Mouse (Mus musculus) midbrain, embryonic 12.5 days (tissue): ENCODE results near the gene Ldlrap1. TPM values are rescaled to one million over a fixed set of nuclear protein-coding genes. Genes with fewer than 3 reads are reported as not detected.
A peak's percentile ranks its signal among the peaks of the same experiment; 100 is the strongest.
"Not testable (repeated sequence)": the region's sequence is repeated elsewhere in the genome, so short reads cannot be mapped to it uniquely, and the experiment has no call there.

Experiments used
- ATAC-seq: fragments of 200-750 bp; cut with Nextera tagmentation; 2 replicates; pipeline ENCODE4 v1.8.0; 2017; ENCODE audit warnings: low read depth, moderate TSS enrichment, moderate library complexity; ENCODE audit not compliant: low FRiP score
- H3K27ac ChIP-seq: fragments of 300-500 bp; sonication (generic); replicated peaks from 2 replicates; pipeline ENCODE4 v1.5.1; 2016; ENCODE audit warnings: mild to moderate bottlenecking
- H3K27me3 ChIP-seq: fragments of 300-500 bp; sonication (generic); 2 replicates; pipeline ENCODE4 v1.6.1; 2016; ENCODE audit warnings: mild to moderate bottlenecking
- H3K36me3 ChIP-seq: fragments of 300-500 bp; sonication (generic); 2 replicates; pipeline ENCODE4 v1.6.1; 2016
- H3K4me1 ChIP-seq: fragments of 300-500 bp; sonication (generic); 2 replicates; pipeline ENCODE4 v1.6.1; 2016
- H3K4me2 ChIP-seq: fragments of 300-500 bp; sonication (generic); replicated peaks from 2 replicates; pipeline ENCODE4 v1.6.1; 2016; ENCODE audit warnings: mild to moderate bottlenecking, moderate library complexity
- H3K4me3 ChIP-seq: fragments of 300-500 bp; sonication (generic); 2 replicates; pipeline ENCODE4 v1.5.1; 2016; ENCODE audit warnings: mild to moderate bottlenecking
- H3K9ac ChIP-seq: fragments of 300-500 bp; sonication (generic); replicated peaks from 2 replicates; pipeline ENCODE4 v1.6.1; 2016; ENCODE audit warnings: mild to moderate bottlenecking, moderate library complexity
- H3K9me3 ChIP-seq: fragments of 300-500 bp; sonication (generic); 2 replicates; pipeline ENCODE4 v1.6.1; 2016; ENCODE audit warnings: mild to moderate bottlenecking
- WGBS: fragments of 180-500 bp; shearing (Covaris S2); methylation state at CpG from one replicate; pipeline ENCODE4 v1.1.7; 2016; 5-methylcytosine and 5-hydroxymethylcytosine counted together
- polyA plus RNA-seq: library from polyadenylated mRNA; unstranded; fragments of >200 nt; fragmentation: Nextera tagmentation; extraction: Ambion mirVana; gene quantifications from 2 replicates; pipeline ENCODE4 v1.2.1, GENCODE M21; 2016

Gene Ldlrap1
- polyA plus RNA-seq, 1 experiment from 2014 or later = 6.0 TPM

GRCm38 (mm10) chr4:134795819-134796485, 28.1 kb upstream of the Ldlrap1 start:
- Histone ChIP-seq H3K4me2 (no peak overlapping the region), H3K36me3 (peaks cover 6% of the 10 kb centered on the region), H3K27ac (no peak overlapping the region), H3K4me3 (no peak overlapping the region), H3K9me3 (no peaks in the 10 kb centered on the region), H3K9ac (no peak overlapping the region), H3K4me1 (no peaks in the 10 kb centered on the region), H3K27me3 (no peaks in the 10 kb centered on the region)
- ATAC-seq = no peak
- WGBS = 83% methylated on average over 5 of the region's 5 CpGs

DNA sequence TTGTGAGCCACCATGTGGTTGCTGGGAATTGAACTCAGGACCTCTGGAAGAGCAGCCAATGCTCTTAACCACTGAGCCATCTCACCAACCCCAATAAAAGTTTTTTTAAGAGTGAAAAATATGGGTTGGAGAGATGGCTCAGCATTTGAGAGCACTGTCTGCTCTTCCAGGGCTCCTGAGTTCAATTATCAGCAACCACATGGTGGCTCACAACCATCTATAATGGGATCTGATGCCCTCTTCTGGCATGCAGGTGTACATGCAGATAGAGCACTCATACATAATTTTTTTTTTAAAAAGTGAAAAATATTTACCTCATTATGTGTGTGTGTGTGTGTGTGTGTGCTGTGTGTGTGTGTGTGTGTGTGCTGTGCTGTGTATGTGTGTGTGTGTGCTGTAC, 27.1 kb upstream of the Ldlrap1 start:
- not testable (repeated sequence) for H3K4me2 ChIP-seq, ATAC-seq, H3K36me3 ChIP-seq, H3K4me1 ChIP-seq, H3K27ac ChIP-seq, H3K4me3 ChIP-seq, H3K27me3 ChIP-seq, H3K9me3 ChIP-seq, H3K9ac ChIP-seq

GRCm38 (mm10) chr4:134793213-134793956, 25.6 kb upstream of the Ldlrap1 start:
- ATAC-seq = no peak
- no peaks in the 10 kb centered on the region for H3K4me1 ChIP-seq
- H3K4me3 ChIP-seq = no peak overlapping the region
- no peak overlapping the region for H3K9ac ChIP-seq
- no peak overlapping the region for H3K4me2 ChIP-seq
- H3K9me3 ChIP-seq = no peaks in the 10 kb centered on the region
- H3K36me3 ChIP-seq = no peaks in the 10 kb centered on the region
- no peaks in the 10 kb centered on the region for H3K27me3 ChIP-seq
- 55% methylated on average over 10 of the region's 10 CpGs for WGBS
- no peak overlapping the region for H3K27ac ChIP-seq

- H3K27me3 ChIP-seq = no peaks in the 10 kb centered on the region
- H3K4me3 ChIP-seq = no peak overlapping the region
- ATAC-seq = no peak
- no peak overlapping the region for H3K27ac ChIP-seq
- H3K9ac ChIP-seq = no peak overlapping the region
- H3K4me2 ChIP-seq = no peak overlapping the region
- no peaks in the 10 kb centered on the region for H3K36me3 ChIP-seq
- no peaks in the 10 kb centered on the region for H3K4me1 ChIP-seq
- WGBS = 54% methylated on average over 6 of the region's 6 CpGs
- H3K9me3 ChIP-seq = no peaks in the 10 kb centered on the region
Measured at GRCm38 (mm10) chr4:134791731-134792130, 23.9 kb upstream of the Ldlrap1 start.

- Histone ChIP-seq H3K27ac (no peak overlapping the region), H3K4me2 (no peak overlapping the region), H3K27me3 (no peaks in the 10 kb centered on the region), H3K4me1 (no peaks in the 10 kb centered on the region), H3K9ac (no peak overlapping the region), H3K36me3 (no peaks in the 10 kb centered on the region), H3K4me3 (no peak overlapping the region), H3K9me3 (no peaks in the 10 kb centered on the region)
- WGBS = 31% methylated on average over 10 of the region's 10 CpGs
- ATAC-seq = 0 out of 2 replicates have a peak, but pooled peaks have one; percentile 34
Measured at GRCm38 (mm10) chr4:134786946-134787345, 19.1 kb upstream of the Ldlrap1 start.

GRCm38 (mm10) chr4:134784701-134785100, 16.9 kb upstream of the Ldlrap1 start:
- Histone ChIP-seq H3K27ac (no peak overlapping the region), H3K4me1 (no peaks in the 10 kb centered on the region; the same call in 1 of the 2 replicates), H3K4me2 (no peak overlapping the region), H3K9ac (no peak overlapping the region), H3K4me3 (no peak overlapping the region), H3K27me3 (no peaks in the 10 kb centered on the region), H3K9me3 (no peaks in the 10 kb centered on the region), H3K36me3 (no peaks in the 10 kb centered on the region)
- no peak for ATAC-seq
- whole genome bisulfite sequencing = 49% methylated on average over 5 of the region's 5 CpGs

- Histone ChIP-seq H3K27ac (no peak overlapping the region; the same call in 1 of the 2 replicates), H3K36me3 (no peaks in the 10 kb centered on the region), H3K27me3 (no peaks in the 10 kb centered on the region), H3K9ac (no peak overlapping the region), H3K4me3 (no peak overlapping the region), H3K4me2 (no peak overlapping the region), H3K9me3 (no peaks in the 10 kb centered on the region), H3K4me1 (peaks cover 5% of the 10 kb centered on the region; the same call in 1 of the 2 replicates)
- 43% methylated on average over 14 of the region's 14 CpGs for WGBS
- no peak for ATAC-seq
Measured at GRCm38 (mm10) chr4:134779136-134779934, 11.5 kb upstream of the Ldlrap1 start.

- Histone ChIP-seq H3K4me3 (no peak overlapping the region), H3K36me3 (no peaks in the 10 kb centered on the region), H3K4me2 (no peak overlapping the region), H3K9me3 (no peaks in the 10 kb centered on the region), H3K27me3 (no peaks in the 10 kb centered on the region; the same call in 1 of the 2 replicates), H3K9ac (no peak overlapping the region), H3K4me1 (peaks cover 9% of the 10 kb centered on the region), H3K27ac (no peak overlapping the region)
- ATAC-seq = no peak
- 81% methylated on average over 7 of the region's 7 CpGs for WGBS
Measured at GRCm38 (mm10) chr4:134776246-134776645, 8.4 kb upstream of the Ldlrap1 start.

- no peak for ATAC-seq
- Histone ChIP-seq H3K4me3 (no peak overlapping the region), H3K9me3 (no peaks in the 10 kb centered on the region), H3K4me1 (peaks cover 9% of the 10 kb centered on the region), H3K9ac (no peak overlapping the region), H3K27ac (no peak overlapping the region), H3K4me2 (no peak overlapping the region), H3K36me3 (no peaks in the 10 kb centered on the region), H3K27me3 (no peaks in the 10 kb centered on the region; the same call in 1 of the 2 replicates)
- 69% methylated on average over 13 of the region's 14 CpGs for WGBS
Measured at GRCm38 (mm10) chr4:134775234-134775944, 7.6 kb upstream of the Ldlrap1 start.

DNA sequence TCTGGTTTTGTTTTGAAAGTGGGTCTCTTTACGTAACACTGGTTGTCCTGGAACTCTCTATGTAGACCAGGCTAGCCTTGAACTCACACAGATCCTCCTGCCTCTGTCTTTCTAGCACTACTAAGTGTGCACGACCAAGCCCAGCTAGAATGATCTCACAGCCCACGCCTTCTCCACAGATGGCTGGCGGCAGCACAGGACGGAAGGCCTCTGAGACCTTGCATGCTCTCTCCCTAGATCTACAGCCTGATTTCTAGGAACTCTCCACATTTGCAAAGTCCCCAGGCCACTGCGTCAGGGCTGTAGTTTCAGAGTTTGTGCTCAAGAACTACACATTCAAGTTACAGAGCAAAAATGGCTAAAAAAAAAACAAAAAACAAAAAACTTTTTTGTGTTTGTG, 6.3 kb upstream of the Ldlrap1 start:
- Histone ChIP-seq H3K27ac (no peak overlapping the region), H3K4me3 (no peak overlapping the region), H3K27me3 (peaks cover 12% of the 10 kb centered on the region), H3K9ac (no peak overlapping the region), H3K4me1 (peaks cover 5% of the 10 kb centered on the region), H3K36me3 (no peaks in the 10 kb centered on the region), H3K4me2 (no peak overlapping the region), H3K9me3 (no peaks in the 10 kb centered on the region)
- ATAC-seq = no peak
- 89% methylated on average over 6 of the region's 6 CpGs for WGBS

- no peaks in the 10 kb centered on the region for H3K9me3 ChIP-seq
- H3K4me3 ChIP-seq = no peak overlapping the region
- H3K36me3 ChIP-seq = no peaks in the 10 kb centered on the region
- no peak for ATAC-seq
- peaks cover 6% of the 10 kb centered on the region for H3K4me1 ChIP-seq
- H3K27ac ChIP-seq = no peak overlapping the region
- no peak overlapping the region for H3K9ac ChIP-seq
- WGBS = 49% methylated on average over 4 of the region's 4 CpGs
- H3K4me2 ChIP-seq = no peak overlapping the region
- H3K27me3 ChIP-seq = peaks cover 23% of the 10 kb centered on the region
Measured at GRCm38 (mm10) chr4:134772805-134773674, 5.2 kb upstream of the Ldlrap1 start.
